Mouse (Mus musculus): ENCODE data around the gene Ugt1a6a. TPM values are rescaled to one million over a fixed set of nuclear protein-coding genes. Genes with fewer than 3 reads are reported as not detected.
"Not testable (repeated sequence)": the region's sequence is repeated elsewhere in the genome, so short reads cannot be mapped to it uniquely, and the experiment has no call there.

Gene Ugt1a6a
- total and polyA plus RNA-seq, 3 experiments, result not detected

DNA sequence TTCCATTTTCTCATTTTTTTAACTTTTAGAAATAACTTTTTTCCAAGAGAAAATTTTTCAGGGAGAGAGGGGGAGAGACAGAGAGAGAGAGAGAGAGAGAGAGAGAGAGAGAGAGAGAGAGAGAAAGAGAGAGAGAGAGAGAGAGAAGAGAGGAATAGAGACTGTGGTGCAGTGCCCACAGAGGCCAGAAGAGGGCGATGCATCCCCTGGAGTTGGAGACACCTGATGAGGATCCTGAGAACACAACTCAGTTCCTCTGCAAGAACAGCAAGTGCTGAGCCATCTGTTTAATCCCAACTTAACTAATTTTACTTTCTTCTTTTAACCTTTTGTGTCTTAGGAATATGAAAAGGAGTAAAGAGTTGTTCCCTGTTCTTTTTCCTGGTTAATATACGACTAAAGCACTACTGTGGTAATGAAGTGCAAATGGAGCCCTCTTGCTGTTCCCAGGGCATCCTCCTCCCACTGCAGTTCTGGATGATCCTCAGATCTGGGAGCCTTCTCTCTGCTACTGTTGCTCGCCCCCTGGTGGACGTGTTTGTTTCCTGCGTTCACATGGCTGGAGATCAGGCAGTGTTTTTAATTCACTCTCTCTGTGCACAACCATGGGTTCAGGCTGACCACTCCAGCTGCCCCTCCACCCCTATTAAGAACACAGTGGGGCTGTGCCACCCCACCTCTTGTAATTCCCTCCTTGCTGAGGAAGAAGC lies 9.5 kb downstream of the Ugt1a6a start:
- H3K4me1 ChIP-seq (ENCODE audit: control insufficient read depth in 1 of 2, insufficient read depth in 2 of 2, low read length in 2 of 2); H3K9ac ChIP-seq (ENCODE audit: control insufficient read depth, low read depth, low read length, poor library complexity, severe bottlenecking); H3K27ac ChIP-seq (ENCODE audit: control insufficient read depth, low read depth, low read length); H3K27me3 ChIP-seq (ENCODE audit: control insufficient read depth in 1 of 2, insufficient read depth in 2 of 2, low read length in 2 of 2); H3K4me3 ChIP-seq (ENCODE audit: control insufficient read depth in 1 of 2, insufficient read depth in 1 of 2, low read depth in 2 of 2, low read length in 2 of 2); H3K9me3 ChIP-seq (replicated peaks; ENCODE audit: insufficient read depth, low read length); H3K36me3 ChIP-seq (ENCODE audit: control insufficient read depth in 1 of 2, insufficient read depth in 2 of 2, low read length in 2 of 2); H3K79me2 ChIP-seq (ENCODE audit: control insufficient read depth, insufficient read depth, low read length, poor library complexity): not testable (repeated sequence)
- TF ChIP-seq SMC3 (IDR thresholded peaks at IDR 0.05; ENCODE audit: low read depth, low read length) (peak; percentile 41), RAD21 (IDR thresholded peaks at IDR 0.05; ENCODE audit: low read depth, low read length) (peak; percentile 33), CTCF (IDR thresholded peaks at IDR 0.05 in 2 of 3, conservative IDR thresholded peaks at IDR 0.05 in 1 of 3; ENCODE audit: control insufficient read depth in 1 of 3, insufficient read depth in 1 of 3, low read depth in 2 of 3, low read length in 3 of 3, poor library complexity in 1 of 3, severe bottlenecking in 1 of 3) (peak; percentile 33 to 55 (median 44); a peak in 4 of 6 replicates)
- peak; percentile 40 for DNase-seq (ENCODE audit: low read depth, low spot score)

DNA sequence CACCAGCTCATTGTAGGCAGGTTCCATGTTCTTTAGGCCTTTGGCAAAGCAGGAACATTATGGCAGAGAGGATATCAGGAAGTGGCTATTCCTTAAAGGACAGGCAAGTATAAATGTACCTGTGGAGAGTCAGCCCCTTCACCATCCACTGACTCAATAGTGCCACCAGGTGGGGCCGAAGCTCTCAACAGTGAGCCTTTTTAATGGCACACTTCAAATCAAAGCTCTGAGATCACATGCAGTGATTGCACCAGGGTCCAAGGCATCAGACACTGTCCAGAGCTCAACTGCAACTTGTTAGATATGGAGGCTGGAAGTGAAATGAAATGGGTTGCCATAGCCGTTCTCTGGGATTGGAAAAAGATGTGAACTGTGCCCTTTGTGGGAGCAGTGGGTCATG lies 10.7 kb downstream of the Ugt1a6a start:
- TF ChIP-seq CTCF (IDR thresholded peaks at IDR 0.05 in 2 of 3, conservative IDR thresholded peaks at IDR 0.05 in 1 of 3; ENCODE audit: control insufficient read depth in 1 of 3, insufficient read depth in 1 of 3, low read depth in 2 of 3, low read length in 3 of 3, poor library complexity in 1 of 3, severe bottlenecking in 1 of 3), result peak; percentile 2 to 33 (median 33); a peak in 3 of 6 replicates
- peak; percentile 10 for TF ChIP-seq RAD21 (IDR thresholded peaks at IDR 0.05; ENCODE audit: low read depth, low read length)
- peak; percentile 51; the same call in 1 of the 2 replicates for TF ChIP-seq RCOR1 (IDR thresholded peaks at IDR 0.05; ENCODE audit: low read depth, low read length)
- peak; percentile 28; the same call in 1 of the 2 replicates for TF ChIP-seq SMC3 (IDR thresholded peaks at IDR 0.05; ENCODE audit: low read depth, low read length)
- DNase-seq (ENCODE audit: low read depth, low spot score), result peak; percentile 13

DNA sequence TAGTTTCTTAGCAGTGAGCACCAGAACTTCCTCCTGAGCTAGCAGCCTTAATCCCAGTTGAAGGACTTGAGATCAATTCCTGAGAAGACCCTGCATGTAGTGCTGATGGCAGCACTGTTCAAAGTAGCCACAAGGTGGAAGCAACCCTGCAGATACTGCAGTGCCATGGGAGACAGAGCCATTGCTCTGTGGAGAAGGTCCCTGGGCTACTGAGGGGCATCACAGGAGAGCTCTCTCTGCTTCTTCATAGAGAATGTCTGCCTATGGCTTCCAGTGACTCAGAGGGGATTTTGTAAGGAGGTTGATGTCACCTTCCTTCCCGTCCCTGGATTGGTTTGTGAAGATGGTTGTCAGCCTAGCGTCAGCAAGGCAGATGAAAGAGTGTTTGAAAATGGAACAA lies 15.5 kb downstream of the Ugt1a6a start:
- not testable (repeated sequence) for H3K9ac ChIP-seq (ENCODE audit: control insufficient read depth, low read depth, low read length, poor library complexity, severe bottlenecking); H3K4me1 ChIP-seq (ENCODE audit: control insufficient read depth in 1 of 2, insufficient read depth in 2 of 2, low read length in 2 of 2); H3K9me3 ChIP-seq (replicated peaks; ENCODE audit: insufficient read depth, low read length); H3K4me3 ChIP-seq (ENCODE audit: control insufficient read depth in 1 of 2, insufficient read depth in 1 of 2, low read depth in 2 of 2, low read length in 2 of 2); DNase-seq (ENCODE audit: low read depth, low spot score); H3K79me2 ChIP-seq (ENCODE audit: control insufficient read depth, insufficient read depth, low read length, poor library complexity); H3K36me3 ChIP-seq (ENCODE audit: control insufficient read depth in 1 of 2, insufficient read depth in 2 of 2, low read length in 2 of 2); H3K27ac ChIP-seq (ENCODE audit: control insufficient read depth, low read depth, low read length); H3K27me3 ChIP-seq (ENCODE audit: control insufficient read depth in 1 of 2, insufficient read depth in 2 of 2, low read length in 2 of 2)

More for the DNA sequence above, 10.7 kb downstream of the Ugt1a6a start:
- not testable (repeated sequence) for H3K9me3 ChIP-seq (replicated peaks; ENCODE audit: insufficient read depth, low read length); H3K79me2 ChIP-seq (ENCODE audit: control insufficient read depth, insufficient read depth, low read length, poor library complexity); H3K4me3 ChIP-seq (ENCODE audit: control insufficient read depth in 1 of 2, insufficient read depth in 1 of 2, low read depth in 2 of 2, low read length in 2 of 2); H3K9ac ChIP-seq (ENCODE audit: control insufficient read depth, low read depth, low read length, poor library complexity, severe bottlenecking); H3K36me3 ChIP-seq (ENCODE audit: control insufficient read depth in 1 of 2, insufficient read depth in 2 of 2, low read length in 2 of 2); H3K27ac ChIP-seq (ENCODE audit: control insufficient read depth, low read depth, low read length); H3K27me3 ChIP-seq (ENCODE audit: control insufficient read depth in 1 of 2, insufficient read depth in 2 of 2, low read length in 2 of 2); H3K4me1 ChIP-seq (ENCODE audit: control insufficient read depth in 1 of 2, insufficient read depth in 2 of 2, low read length in 2 of 2)

DNA sequence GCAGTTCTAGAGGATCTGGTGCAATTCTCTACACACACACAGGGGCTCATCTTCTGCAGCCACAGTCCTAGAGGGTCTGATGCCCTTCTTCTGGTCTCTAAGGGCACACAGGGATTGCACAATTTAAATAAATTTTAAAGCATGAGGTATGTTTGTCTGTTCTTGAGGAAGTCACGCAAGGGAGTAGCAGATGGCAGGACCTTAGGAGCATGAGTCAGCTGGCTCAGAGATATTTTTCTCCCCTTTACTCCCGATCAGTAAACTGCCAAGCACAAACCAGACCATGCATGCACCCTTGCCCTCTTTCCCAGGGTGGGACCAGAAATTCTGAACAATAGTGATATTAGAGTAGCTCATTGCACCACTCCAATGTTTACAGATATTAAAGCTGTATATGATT lies 23.8 kb downstream of the Ugt1a6a start:
- Histone ChIP-seq H3K79me2 (ENCODE audit: control insufficient read depth, insufficient read depth, low read length, poor library complexity) (no peaks in the 10 kb centered on the region), H3K9ac (ENCODE audit: control insufficient read depth, low read depth, low read length, poor library complexity, severe bottlenecking) (no peak overlapping the region), H3K9me3 (replicated peaks; ENCODE audit: insufficient read depth, low read length) (no peaks in the 10 kb centered on the region), H3K27me3 (ENCODE audit: control insufficient read depth in 1 of 2, insufficient read depth in 2 of 2, low read length in 2 of 2) (no peaks in the 10 kb centered on the region), H3K4me3 (ENCODE audit: control insufficient read depth in 1 of 2, insufficient read depth in 1 of 2, low read depth in 2 of 2, low read length in 2 of 2) (no peak overlapping the region), H3K36me3 (ENCODE audit: control insufficient read depth in 1 of 2, insufficient read depth in 2 of 2, low read length in 2 of 2) (no peaks in the 10 kb centered on the region), H3K4me1 (ENCODE audit: control insufficient read depth in 1 of 2, insufficient read depth in 2 of 2, low read length in 2 of 2) (no peaks in the 10 kb centered on the region), H3K27ac (ENCODE audit: control insufficient read depth, low read depth, low read length) (no peak overlapping the region)
- no peak for DNase-seq (ENCODE audit: low read depth, low spot score)
- TF ChIP-seq BHLHE40 (IDR thresholded peaks at IDR 0.05; ENCODE audit: borderline replicate concordance, low read depth, low read length) (no peak), SMC3 (IDR thresholded peaks at IDR 0.05; ENCODE audit: low read depth, low read length) (no peak), ZKSCAN1 (IDR thresholded peaks at IDR 0.05; ENCODE audit: low read depth, low read length) (no peak), ETS1 (IDR thresholded peaks at IDR 0.05; ENCODE audit: low read depth, low read length) (no peak), JUND (IDR thresholded peaks at IDR 0.05; ENCODE audit: low read depth, low read length) (no peak), TAL1 (IDR thresholded peaks at IDR 0.05; ENCODE audit: low read length) (no peak), NELFE (IDR thresholded peaks at IDR 0.05; ENCODE audit: low read depth, low read length) (no peak), POLR2A (IDR thresholded peaks at IDR 0.05; ENCODE audit: control insufficient read depth in 1 of 2, insufficient read depth in 1 of 2, low read depth in 1 of 2, low read length in 2 of 2, poor library complexity in 1 of 2) (no peak), ZC3H11A (IDR thresholded peaks at IDR 0.05; ENCODE audit: low read depth, low read length) (no peak), GATA1 (IDR thresholded peaks at IDR 0.05; ENCODE audit: low read depth, low read length) (no peak), MXI1 (IDR thresholded peaks at IDR 0.05; ENCODE audit: low read depth, low read length) (no peak), CHD1 (IDR thresholded peaks at IDR 0.05; ENCODE audit: low read depth, low read length) (no peak)
